ENCODE assay signal across 10 mouse cellular contexts in the genomic region with DNA sequence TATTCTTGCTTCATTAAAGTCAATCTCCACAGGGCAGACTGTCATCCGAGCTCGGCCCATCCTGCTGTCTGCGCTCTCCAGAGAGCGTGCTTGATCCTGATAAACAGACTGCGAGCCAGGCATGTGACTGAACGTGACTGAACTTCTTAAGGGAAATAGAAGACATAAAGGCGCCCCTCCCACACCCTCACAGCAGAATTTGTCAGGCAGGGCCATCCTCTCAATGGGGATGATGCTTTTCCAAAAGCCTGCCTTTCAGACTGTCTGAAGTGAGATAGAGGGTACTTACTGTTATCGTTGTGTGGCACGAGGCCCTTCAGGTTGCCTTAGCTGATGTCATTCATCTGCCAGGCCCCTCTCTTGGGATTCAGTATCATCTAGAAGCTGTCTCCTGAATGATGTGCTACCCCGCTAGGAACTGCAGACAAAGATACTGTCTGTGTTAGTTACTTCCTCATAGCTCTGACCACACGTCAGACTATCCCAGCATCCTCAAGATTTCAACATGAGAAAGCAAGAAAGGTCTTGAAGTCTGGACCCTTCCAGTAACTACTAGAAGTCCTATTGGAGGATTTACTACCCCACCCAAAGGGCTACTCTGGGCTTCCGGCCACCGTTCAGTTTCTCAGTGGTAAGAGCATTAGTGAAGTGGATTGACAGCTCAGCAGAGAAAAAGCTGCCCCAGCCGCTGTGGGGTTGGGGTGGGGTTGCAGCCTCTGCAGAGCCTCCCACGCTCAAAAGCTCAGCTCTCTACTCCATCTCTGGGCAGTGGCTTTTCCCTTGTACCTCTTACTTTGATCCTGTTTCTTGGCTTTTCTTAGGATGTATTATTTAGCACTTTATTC. TPM values are rescaled to one million over a fixed set of nuclear protein-coding genes. Genes with fewer than 3 reads are reported as not detected.
A peak's percentile ranks its signal among the peaks of the same experiment; 100 is the strongest.
DNase-seq lines count a peak whose midpoint lies in the region; ATAC-seq and TF ChIP-seq lines count a peak whose summit lies in the region.
"Had no signal": no experiment of that assay in that cellular context is flagged by ENCODE, and none has a peak within 500 bp of the region (broad histone marks: within the 10 kb centered on the region; RNA-seq: fewer than 3 reads in every experiment).

No protein-coding gene starts in this region.

- no peak for DNase-seq in hindbrain, embryonic 10.5 days (ENCODE audit: low spot score)
- peak; percentile 39 to 47 for DNase-seq in thymus, postnatal 10 days (ENCODE audit: low spot score in 2 of 2)
- no peak for DNase-seq in left cerebral cortex, adult 2 months (ENCODE audit: extremely low spot score in 1 of 2, low spot score in 2 of 2)
- no peak for DNase-seq in right cerebral cortex, postnatal 14 days
- DNase-seq: cerebellum, postnatal 14 days had no signal

- H3K27ac ChIP-seq in intestine, embryonic 15.5 days = no peak overlapping the region
- H3K27ac ChIP-seq in intestine, postnatal 0 days (ENCODE audit: low read depth, low read length) = no peak overlapping the region
- 0 out of 2 replicates have a peak overlapping the region, but pooled peaks have one; percentile 16 for H3K27ac ChIP-seq in hindbrain, embryonic 10.5 days
- H3K27ac ChIP-seq in left cerebral cortex, adult 2 months = no peak overlapping the region
- no peak overlapping the region for H3K27ac ChIP-seq in forebrain, embryonic 13.5 days
- H3K27ac ChIP-seq: limb, embryonic 15.5 days had no signal

- 0 out of 2 replicates have a peak, but pooled peaks cover 2% of the 10 kb centered on the region for H3K4me1 ChIP-seq in intestine, embryonic 15.5 days (replicated peaks)
- no peaks in the 10 kb centered on the region for H3K4me1 ChIP-seq in intestine, postnatal 0 days (replicated peaks; ENCODE audit: control insufficient read depth, insufficient read depth, low read length)
- peaks cover 11% of the 10 kb centered on the region for H3K4me1 ChIP-seq in hindbrain, embryonic 10.5 days (replicated peaks)
- peaks cover 4% of the 10 kb centered on the region; the same call in 1 of the 2 replicates for H3K4me1 ChIP-seq in forebrain, embryonic 13.5 days
- H3K4me1 ChIP-seq: limb, embryonic 15.5 days had no signal

- H3K9ac ChIP-seq in intestine, embryonic 15.5 days = no peak overlapping the region
- no peak overlapping the region for H3K9ac ChIP-seq in intestine, postnatal 0 days (ENCODE audit: low read depth, low read length)
- no peak overlapping the region for H3K9ac ChIP-seq in forebrain, embryonic 13.5 days
- H3K9ac ChIP-seq: limb, embryonic 15.5 days had no signal

- H3K9me3 ChIP-seq in intestine, embryonic 15.5 days = no peaks in the 10 kb centered on the region
- H3K9me3 ChIP-seq in intestine, postnatal 0 days (ENCODE audit: control insufficient read depth) = no peaks in the 10 kb centered on the region
- H3K9me3 ChIP-seq in hindbrain, embryonic 10.5 days = no peaks in the 10 kb centered on the region
- no peaks in the 10 kb centered on the region for H3K9me3 ChIP-seq in forebrain, embryonic 13.5 days (replicated peaks)
- H3K9me3 ChIP-seq: limb, embryonic 15.5 days had no signal

- H3K27me3 ChIP-seq in intestine, embryonic 15.5 days (replicated peaks) = no peaks in the 10 kb centered on the region
- H3K27me3 ChIP-seq in intestine, postnatal 0 days (replicated peaks; ENCODE audit: control insufficient read depth, insufficient read depth, low read length) = no peaks in the 10 kb centered on the region
- peaks cover 6% of the 10 kb centered on the region; the same call in 1 of the 2 replicates for H3K27me3 ChIP-seq in hindbrain, embryonic 10.5 days (ENCODE audit: insufficient read depth, poor library complexity, severe bottlenecking)
- H3K27me3 ChIP-seq in forebrain, embryonic 13.5 days = 0 out of 2 replicates have a peak, but pooled peaks cover 6% of the 10 kb centered on the region

- WGBS in intestine, embryonic 15.5 days = 41% methylated on average over 15 of the region's 15 CpGs
- 47% methylated on average over 15 of the region's 15 CpGs for WGBS in intestine, postnatal 0 days
- 55% methylated on average over 15 of the region's 15 CpGs for WGBS in hindbrain, embryonic 10.5 days
- 58% methylated on average over 15 of the region's 15 CpGs for WGBS in forebrain, embryonic 13.5 days

- no peak for TF ChIP-seq CTCF in intestine, postnatal 0 days (IDR thresholded peaks at IDR 0.05; ENCODE audit: low read depth)
- no peak for TF ChIP-seq CTCF in left cerebral cortex, adult 2 months (IDR thresholded peaks at IDR 0.05)

- ATAC-seq in intestine, embryonic 15.5 days = peak; percentile 79
- ATAC-seq in intestine, postnatal 0 days = no peak
- peak; percentile 81 for ATAC-seq in megakaryocyte progenitor cell, adult 5-6 weeks (replicated peaks; ENCODE audit: poor library complexity)
- ATAC-seq in forebrain, embryonic 13.5 days = no peak

- H3K4me2 ChIP-seq in intestine, embryonic 15.5 days (replicated peaks) = no peak overlapping the region
- H3K4me2 ChIP-seq in intestine, postnatal 0 days (replicated peaks; ENCODE audit: low read depth) = no peak overlapping the region
- no peak overlapping the region for H3K4me2 ChIP-seq in forebrain, embryonic 13.5 days
- H3K4me2 ChIP-seq: limb, embryonic 15.5 days had no signal

- intact Hi-C loops in left cerebral cortex, adult 2 months (cut with DNase I) = loop anchor here (2.0 to 5.0 kb wide), 3 partner anchors 147 to 763 kb away; no protein-coding TSS in a partner anchor

- H3K4me3 ChIP-seq in intestine, embryonic 15.5 days (replicated peaks) = no peak overlapping the region
- H3K4me3 ChIP-seq in intestine, postnatal 0 days (ENCODE audit: low read depth, low read length) = no peak overlapping the region
- H3K4me3 ChIP-seq in hindbrain, embryonic 10.5 days = no peak overlapping the region
- H3K4me3 ChIP-seq in left cerebral cortex, adult 2 months = no peak overlapping the region
- no peak overlapping the region for H3K4me3 ChIP-seq in forebrain, embryonic 13.5 days
- H3K4me3 ChIP-seq: limb, embryonic 15.5 days had no signal

- no peaks in the 10 kb centered on the region for H3K36me3 ChIP-seq in intestine, embryonic 15.5 days
- H3K36me3 ChIP-seq in intestine, postnatal 0 days (ENCODE audit: control insufficient read depth, insufficient read depth) = no peaks in the 10 kb centered on the region
- H3K36me3 ChIP-seq in hindbrain, embryonic 10.5 days = no peaks in the 10 kb centered on the region
- H3K36me3 ChIP-seq in forebrain, embryonic 13.5 days (ENCODE audit: poor library complexity, severe bottlenecking) = no peaks in the 10 kb centered on the region
- H3K36me3 ChIP-seq: limb, embryonic 15.5 days had no signal

RNA-seq across cellular contexts. Expression of a gene that starts 28.2 kb away (rescaled TPM):
- 16.9 and 17.4 TPM in 2 replicates for polyA plus RNA-seq in intestine, embryonic 15.5 days (2015; fragmentation: Nextera tagmentation; extraction: Ambion mirVana)
- 4.0 and 4.2 TPM in 2 replicates for polyA plus RNA-seq in intestine, postnatal 0 days (2015; fragmentation: Nextera tagmentation; extraction: Ambion mirVana)
- 32.3 and 51.3 TPM in 2 replicates for polyA plus RNA-seq in hindbrain, embryonic 10.5 days (2016; fragmentation: Nextera tagmentation; extraction: Ambion mirVana)
- 59.4 and 83.2 TPM in 2 replicates for total RNA-seq in megakaryocyte progenitor cell, adult 5-6 weeks (2015)
- 89.7 and 128 TPM in 2 replicates for total RNA-seq in megakaryocyte progenitor cell, adult 5-6 weeks (2017)
- 1 to 10 TPM in 1 of 2 experiments, under 1 TPM in 1; 0.59 to 1.1 TPM for total RNA-seq in left cerebral cortex, adult 2 months (2021)
- polyA plus RNA-seq in forebrain, embryonic 13.5 days (2015; fragmentation: Nextera tagmentation; extraction: Ambion mirVana) = 28.8 and 30.4 TPM in 2 replicates

Comparison
In these comparisons a context has a peak if more than half of its experiments do, and no peak if none do; other contexts are left out.
1. ATAC-seq: peak in intestine, embryonic 15.5 days (single experiment) and megakaryocyte progenitor cell, adult 5-6 weeks (single experiment); none in intestine, postnatal 0 days (single experiment) and forebrain, embryonic 13.5 days (single experiment).
2. DNase-seq: peak in thymus, postnatal 10 days (2 of 2); none in hindbrain, embryonic 10.5 days (single experiment), left cerebral cortex, adult 2 months (0 of 2) and right cerebral cortex, postnatal 14 days (single experiment).